In the genomic region with DNA sequence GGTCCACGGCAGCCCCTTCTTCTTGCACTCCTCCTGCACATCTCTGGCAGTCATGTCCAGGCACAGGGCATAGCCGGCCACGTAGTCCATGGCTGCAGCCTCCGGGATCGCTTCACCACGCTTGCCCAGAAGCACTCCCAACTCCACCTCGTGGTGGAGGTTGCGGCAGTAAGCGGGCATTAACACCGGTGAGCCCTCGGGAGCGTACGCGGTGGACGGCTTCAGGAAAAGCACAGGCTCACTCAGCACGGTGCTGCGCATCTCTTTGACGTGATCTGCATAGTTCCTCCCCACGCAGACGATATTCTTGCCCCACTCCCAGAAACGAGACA, we compare ENCODE assay signal across 8 mouse cellular contexts. TPM values are rescaled to one million over a fixed set of nuclear protein-coding genes. Genes with fewer than 3 reads are reported as not detected.
DNase-seq lines count a peak whose midpoint lies in the region; ATAC-seq lines count a peak whose summit lies in the region.

No protein-coding gene starts in this region.

- peak overlapping the region; percentile 97 for H3K27ac ChIP-seq in lung, embryonic 16.5 days (ENCODE audit: low read length)
- peak overlapping the region; percentile 93 for H3K27ac ChIP-seq in embryonic facial prominence, embryonic 15.5 days (replicated peaks)
- H3K27ac ChIP-seq in intestine, embryonic 16.5 days (ENCODE audit: low read length): peak overlapping the region; percentile 97
- H3K27ac ChIP-seq in neural tube, embryonic 15.5 days (replicated peaks): peak overlapping the region; percentile 98

- H3K9me3 ChIP-seq in lung, embryonic 16.5 days (ENCODE audit: control insufficient read depth, low read length): no peaks in the 10 kb centered on the region
- H3K9me3 ChIP-seq in embryonic facial prominence, embryonic 15.5 days (replicated peaks): no peaks in the 10 kb centered on the region
- H3K9me3 ChIP-seq in intestine, embryonic 16.5 days (ENCODE audit: control insufficient read depth, low read length): no peaks in the 10 kb centered on the region
- no peaks in the 10 kb centered on the region for H3K9me3 ChIP-seq in neural tube, embryonic 15.5 days (replicated peaks)

- ATAC-seq in lung, embryonic 16.5 days (ENCODE audit: low read depth): peak; percentile 67
- peak; percentile 41 for ATAC-seq in embryonic facial prominence, embryonic 15.5 days (ENCODE audit: insufficient number of reproducible peaks, low FRiP score, low TSS enrichment, low read depth)
- ATAC-seq in intestine, embryonic 16.5 days: peak; percentile 50; the same call in 1 of the 2 replicates
- ATAC-seq in neural tube, embryonic 15.5 days (ENCODE audit: low FRiP score): peak; percentile 79

- WGBS in lung, embryonic 16.5 days: 0% methylated on average over 21 of the region's 21 CpGs
- whole genome bisulfite sequencing in embryonic facial prominence, embryonic 15.5 days: under 1% methylated on average over 21 of the region's 21 CpGs
- under 1% methylated on average over 21 of the region's 21 CpGs for WGBS in intestine, embryonic 16.5 days
- WGBS in neural tube, embryonic 15.5 days: 0% methylated on average over 21 of the region's 21 CpGs

- DNase-seq in lung, postnatal 4 days: no peak
- no peak for DNase-seq in urinary bladder, postnatal 14 days (ENCODE audit: low spot score)
- no peak for DNase-seq in right cerebral cortex, postnatal 10 days (ENCODE audit: low spot score in 2 of 2)
- DNase-seq in thymus, postnatal 4 days: no peak

- H3K27me3 ChIP-seq in lung, embryonic 16.5 days (ENCODE audit: control insufficient read depth, insufficient read depth, low read depth, low read length): peaks cover 5% of the 10 kb centered on the region
- H3K27me3 ChIP-seq in embryonic facial prominence, embryonic 15.5 days: peaks cover 5% of the 10 kb centered on the region
- no peaks in the 10 kb centered on the region; the same call in 1 of the 2 replicates for H3K27me3 ChIP-seq in intestine, embryonic 16.5 days (replicated peaks; ENCODE audit: control insufficient read depth, insufficient read depth, low read length)
- no peaks in the 10 kb centered on the region; the same call in 1 of the 2 replicates for H3K27me3 ChIP-seq in neural tube, embryonic 15.5 days (replicated peaks)

- H3K4me2 ChIP-seq in lung, embryonic 16.5 days (ENCODE audit: low read depth, low read length): peak overlapping the region; percentile 94
- H3K4me2 ChIP-seq in embryonic facial prominence, embryonic 15.5 days (replicated peaks): peak overlapping the region; percentile 96
- H3K4me2 ChIP-seq in intestine, embryonic 16.5 days (ENCODE audit: low read depth, low read length): peak overlapping the region; percentile 72
- peak overlapping the region; percentile 93 for H3K4me2 ChIP-seq in neural tube, embryonic 15.5 days

- H3K36me3 ChIP-seq in lung, embryonic 16.5 days (ENCODE audit: control insufficient read depth, insufficient read depth, low read length): peaks cover 5% of the 10 kb centered on the region; the same call in 1 of the 2 replicates
- peaks cover 10% of the 10 kb centered on the region for H3K36me3 ChIP-seq in embryonic facial prominence, embryonic 15.5 days
- H3K36me3 ChIP-seq in intestine, embryonic 16.5 days (ENCODE audit: control insufficient read depth, insufficient read depth, low read length): peaks cover 3% of the 10 kb centered on the region; the same call in 1 of the 2 replicates
- H3K36me3 ChIP-seq in neural tube, embryonic 15.5 days: peaks cover 9% of the 10 kb centered on the region

- H3K4me3 ChIP-seq in lung, embryonic 16.5 days (ENCODE audit: low read length): peak overlapping the region; percentile 88
- H3K4me3 ChIP-seq in embryonic facial prominence, embryonic 15.5 days (replicated peaks): peak overlapping the region; percentile 83
- H3K4me3 ChIP-seq in intestine, embryonic 16.5 days (ENCODE audit: low read length): peak overlapping the region; percentile 98
- H3K4me3 ChIP-seq in neural tube, embryonic 15.5 days (replicated peaks): peak overlapping the region; percentile 98

- peak overlapping the region; percentile 85 for H3K9ac ChIP-seq in lung, embryonic 16.5 days (ENCODE audit: low read length)
- peak overlapping the region; percentile 65 for H3K9ac ChIP-seq in embryonic facial prominence, embryonic 15.5 days
- peak overlapping the region; percentile 92 for H3K9ac ChIP-seq in intestine, embryonic 16.5 days (ENCODE audit: low read depth, low read length)
- H3K9ac ChIP-seq in neural tube, embryonic 15.5 days (replicated peaks): peak overlapping the region; percentile 77

- peaks cover 12% of the 10 kb centered on the region for H3K4me1 ChIP-seq in lung, embryonic 16.5 days (replicated peaks; ENCODE audit: control insufficient read depth, insufficient read depth, low read length)
- H3K4me1 ChIP-seq in embryonic facial prominence, embryonic 15.5 days: peaks cover 20% of the 10 kb centered on the region
- peaks cover 14% of the 10 kb centered on the region for H3K4me1 ChIP-seq in intestine, embryonic 16.5 days (ENCODE audit: control insufficient read depth, insufficient read depth, low read length)
- peaks cover 23% of the 10 kb centered on the region for H3K4me1 ChIP-seq in neural tube, embryonic 15.5 days

RNA-seq across cellular contexts. Expression of gene Fahd1, which starts 0.5 kb away (rescaled TPM):
- 16.7 and 17.6 TPM in 2 replicates for polyA plus RNA-seq in lung, embryonic 16.5 days (2015; fragmentation: Nextera tagmentation; extraction: Ambion mirVana)
- 19.1 and 19.8 TPM in 2 replicates for polyA plus RNA-seq in embryonic facial prominence, embryonic 15.5 days (2015; fragmentation: Nextera tagmentation; extraction: Ambion mirVana)
- 115 and 132 TPM in 2 replicates for polyA plus RNA-seq in intestine, embryonic 16.5 days (2015; fragmentation: Nextera tagmentation; extraction: Ambion mirVana)
- polyA plus RNA-seq in neural tube, embryonic 15.5 days (2015; fragmentation: Nextera tagmentation; extraction: Ambion mirVana): 26.0 and 26.4 TPM in 2 replicates

RNA-seq across cellular contexts. Expression of gene Hagh, which starts 9.8 kb away (rescaled TPM):
- polyA plus RNA-seq in lung, embryonic 16.5 days (2015; fragmentation: Nextera tagmentation; extraction: Ambion mirVana): 32.6 and 39.1 TPM in 2 replicates
- polyA plus RNA-seq in embryonic facial prominence, embryonic 15.5 days (2015; fragmentation: Nextera tagmentation; extraction: Ambion mirVana): 47.0 and 47.3 TPM in 2 replicates
- 86.5 and 95.5 TPM in 2 replicates for polyA plus RNA-seq in intestine, embryonic 16.5 days (2015; fragmentation: Nextera tagmentation; extraction: Ambion mirVana)
- polyA plus RNA-seq in neural tube, embryonic 15.5 days (2015; fragmentation: Nextera tagmentation; extraction: Ambion mirVana): 74.7 and 78.9 TPM in 2 replicates

RNA-seq across cellular contexts. Expression of gene Igfals, which starts 16.1 kb away (rescaled TPM):
- polyA plus RNA-seq in lung, embryonic 16.5 days (2015; fragmentation: Nextera tagmentation; extraction: Ambion mirVana): 1.2 and 1.9 TPM in 2 replicates
- 0.43 and 1.1 TPM in 2 replicates for polyA plus RNA-seq in embryonic facial prominence, embryonic 15.5 days (2015; fragmentation: Nextera tagmentation; extraction: Ambion mirVana)
- polyA plus RNA-seq in intestine, embryonic 16.5 days (2015; fragmentation: Nextera tagmentation; extraction: Ambion mirVana): 6.2 and 7.4 TPM in 2 replicates
- polyA plus RNA-seq in neural tube, embryonic 15.5 days (2015; fragmentation: Nextera tagmentation; extraction: Ambion mirVana): 0.06 and 0.78 TPM in 2 replicates

RNA-seq across cellular contexts. Expression of gene Nubp2, which starts 36.5 kb away (rescaled TPM):
- polyA plus RNA-seq in lung, embryonic 16.5 days (2015; fragmentation: Nextera tagmentation; extraction: Ambion mirVana): 48.5 and 55.0 TPM in 2 replicates
- polyA plus RNA-seq in embryonic facial prominence, embryonic 15.5 days (2015; fragmentation: Nextera tagmentation; extraction: Ambion mirVana): 48.9 and 49.6 TPM in 2 replicates
- polyA plus RNA-seq in intestine, embryonic 16.5 days (2015; fragmentation: Nextera tagmentation; extraction: Ambion mirVana): 58.9 and 61.3 TPM in 2 replicates
- 63.2 and 68.9 TPM in 2 replicates for polyA plus RNA-seq in neural tube, embryonic 15.5 days (2015; fragmentation: Nextera tagmentation; extraction: Ambion mirVana)

RNA-seq across cellular contexts. Expression of gene Spsb3, which starts 36.7 kb away (rescaled TPM):
- polyA plus RNA-seq in lung, embryonic 16.5 days (2015; fragmentation: Nextera tagmentation; extraction: Ambion mirVana): 41.1 and 43.3 TPM in 2 replicates
- polyA plus RNA-seq in embryonic facial prominence, embryonic 15.5 days (2015; fragmentation: Nextera tagmentation; extraction: Ambion mirVana): 43.5 and 45.3 TPM in 2 replicates
- polyA plus RNA-seq in intestine, embryonic 16.5 days (2015; fragmentation: Nextera tagmentation; extraction: Ambion mirVana): 33.9 and 34.4 TPM in 2 replicates
- polyA plus RNA-seq in neural tube, embryonic 15.5 days (2015; fragmentation: Nextera tagmentation; extraction: Ambion mirVana): 77.6 and 84.2 TPM in 2 replicates
